Mouse (Mus musculus): ENCODE data around the gene Trak1.

Gene Trak1

DNA sequence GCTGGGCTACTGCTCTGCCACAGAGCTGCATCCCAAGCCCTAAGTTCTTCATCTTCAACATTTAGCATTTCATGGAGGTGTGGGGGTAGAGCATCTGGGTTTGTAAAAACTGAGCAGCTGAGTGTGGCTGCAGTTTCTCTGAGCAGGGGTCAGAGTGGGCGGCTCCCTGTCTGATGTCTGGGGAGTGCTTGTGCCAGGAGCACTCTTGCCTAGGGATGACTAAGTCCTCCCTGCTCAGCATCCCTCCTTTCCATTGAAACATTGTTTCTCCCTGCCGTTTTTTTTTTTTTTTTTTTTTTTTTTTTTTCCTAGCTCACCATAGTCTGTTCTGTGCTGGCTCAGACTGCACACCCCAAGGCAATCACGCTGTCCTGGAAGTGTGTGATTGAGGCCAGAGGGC is 53.3 kb downstream of the Trak1 start:
- DNase-seq, result no peak

GRCm38 (mm10) chr9:121351388-121352078 is 54.2 kb downstream of the Trak1 start:
- no peak for DNase-seq

DNA sequence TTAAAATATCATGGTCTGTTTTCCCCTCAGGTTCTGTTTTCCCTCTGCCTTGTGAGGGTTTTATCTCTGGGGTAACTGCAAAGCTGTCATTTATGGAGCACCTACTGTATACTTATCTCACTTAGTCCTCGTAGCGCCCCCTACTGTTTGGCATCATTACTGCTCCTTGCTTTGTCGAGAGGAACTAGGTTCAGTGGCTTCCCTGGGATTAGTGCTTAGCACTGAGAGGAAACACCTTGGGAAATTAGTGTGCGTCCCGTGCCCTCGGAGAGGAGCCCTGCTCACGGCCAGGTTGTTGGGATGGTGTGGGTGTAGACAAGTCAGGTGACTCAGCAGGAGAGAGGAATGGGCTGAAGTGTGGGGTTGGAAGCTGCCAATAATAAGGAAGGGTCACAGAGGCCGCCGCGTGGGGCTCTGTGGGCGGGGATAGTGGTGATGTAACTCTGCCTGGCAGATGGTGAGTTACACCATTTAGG is 54.9 kb downstream of the Trak1 start:
- no peak for DNase-seq

DNA sequence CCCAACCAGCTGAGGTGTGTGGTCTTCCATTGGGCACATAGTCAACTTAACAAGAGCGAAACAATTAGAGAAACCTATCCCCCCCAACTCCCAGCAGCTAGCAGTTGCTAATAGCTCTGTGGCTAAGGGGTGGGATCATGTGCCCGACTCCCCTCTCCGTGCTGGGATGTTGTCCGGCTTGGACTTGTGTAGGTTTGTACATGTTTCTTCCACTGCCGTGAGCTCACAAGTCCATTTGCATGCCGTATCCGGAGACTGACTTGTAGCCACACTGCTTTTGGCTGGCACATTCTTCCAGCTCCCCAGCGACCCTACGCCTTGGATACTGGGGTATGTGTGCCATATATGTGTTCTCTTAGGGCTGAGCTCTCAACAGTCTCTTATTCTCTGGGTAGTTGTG is 55.4 kb downstream of the Trak1 start:
- DNase-seq, result no peak

DNA sequence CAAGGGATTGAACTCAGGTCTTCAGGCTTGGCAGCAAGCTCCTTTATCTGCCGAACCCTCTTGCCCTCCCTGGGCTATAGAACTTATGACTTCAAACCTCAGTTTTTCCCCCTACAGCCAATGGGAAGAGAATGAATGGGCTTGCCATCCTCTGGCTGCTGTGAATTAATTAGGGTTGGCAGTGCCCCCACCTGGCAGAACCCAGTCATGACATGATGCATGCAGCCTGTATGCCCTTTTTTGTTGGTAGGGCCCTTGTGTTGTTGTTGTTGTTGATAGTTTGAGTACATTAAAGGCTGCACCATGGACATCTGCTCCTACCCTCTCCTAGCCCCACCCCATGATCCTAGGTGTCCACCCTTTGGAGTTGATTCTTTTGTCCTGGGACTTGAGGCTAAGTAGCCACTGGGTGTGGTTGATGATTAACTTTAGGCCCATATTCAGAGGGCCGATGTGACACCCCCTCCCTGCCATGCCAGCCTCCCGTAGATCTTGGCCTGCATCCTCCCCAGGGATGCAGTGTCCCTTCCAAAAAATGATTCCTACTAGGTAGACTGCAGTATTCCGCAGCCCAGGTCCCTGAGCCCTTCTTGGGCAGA is 57.6 kb downstream of the Trak1 start:
- no peak for DNase-seq

DNA sequence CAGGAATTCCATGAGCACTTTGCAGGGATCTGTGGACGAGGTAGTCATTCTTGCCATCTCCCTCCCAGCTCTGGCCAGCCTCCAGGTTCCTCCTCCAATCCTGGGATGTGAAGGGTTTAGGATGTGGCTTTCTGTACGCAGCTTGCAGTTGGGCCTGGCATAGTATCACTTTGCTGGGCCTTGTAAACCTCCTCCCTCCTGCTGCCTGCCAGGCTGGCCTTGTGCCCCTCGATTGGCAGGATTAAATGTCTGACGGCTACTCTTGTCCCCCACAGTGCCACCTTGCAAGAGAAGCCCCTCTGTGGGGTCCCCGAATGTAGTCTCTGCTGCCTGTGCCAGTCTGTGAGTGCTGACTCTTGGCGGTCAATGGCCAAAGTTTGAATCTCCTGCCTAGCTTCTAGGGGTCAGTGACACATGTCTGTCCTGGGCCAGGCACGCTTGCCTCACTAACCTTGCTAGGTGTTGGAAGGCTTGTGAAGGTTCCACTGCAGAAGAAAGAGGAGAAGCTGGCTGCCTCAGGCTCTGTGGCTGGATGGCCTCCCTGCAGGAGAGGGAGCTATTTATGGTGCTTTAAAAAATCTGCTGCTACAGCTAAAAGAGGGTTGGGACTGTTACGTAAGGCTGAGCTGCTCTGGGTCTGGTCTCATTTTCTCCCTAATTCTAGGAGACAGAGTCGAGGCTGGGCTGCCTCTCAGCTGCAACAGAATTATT is 58.3 kb downstream of the Trak1 start:
- peak; percentile 88 for DNase-seq

DNA sequence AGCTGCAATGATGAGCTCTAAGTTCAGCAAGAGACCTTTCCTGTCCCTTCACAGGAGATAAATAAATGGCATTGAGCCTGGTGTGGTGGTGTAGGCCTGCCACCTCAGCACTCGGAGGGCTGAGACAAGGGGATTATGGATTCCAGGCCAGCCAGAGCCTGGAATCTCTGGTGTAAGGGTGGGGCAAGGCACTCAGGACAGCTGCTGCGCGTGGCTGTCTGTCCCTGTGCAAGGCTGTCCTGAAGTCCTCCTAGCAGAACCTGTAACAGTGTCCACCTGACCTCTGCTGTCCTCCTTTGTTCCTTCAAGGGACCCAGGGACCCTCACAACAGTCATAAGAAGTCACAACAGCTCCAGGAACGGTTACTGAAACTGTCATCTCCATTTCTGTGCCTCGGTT is 59.8 kb downstream of the Trak1 start:
- DNase-seq, result no peak

DNA sequence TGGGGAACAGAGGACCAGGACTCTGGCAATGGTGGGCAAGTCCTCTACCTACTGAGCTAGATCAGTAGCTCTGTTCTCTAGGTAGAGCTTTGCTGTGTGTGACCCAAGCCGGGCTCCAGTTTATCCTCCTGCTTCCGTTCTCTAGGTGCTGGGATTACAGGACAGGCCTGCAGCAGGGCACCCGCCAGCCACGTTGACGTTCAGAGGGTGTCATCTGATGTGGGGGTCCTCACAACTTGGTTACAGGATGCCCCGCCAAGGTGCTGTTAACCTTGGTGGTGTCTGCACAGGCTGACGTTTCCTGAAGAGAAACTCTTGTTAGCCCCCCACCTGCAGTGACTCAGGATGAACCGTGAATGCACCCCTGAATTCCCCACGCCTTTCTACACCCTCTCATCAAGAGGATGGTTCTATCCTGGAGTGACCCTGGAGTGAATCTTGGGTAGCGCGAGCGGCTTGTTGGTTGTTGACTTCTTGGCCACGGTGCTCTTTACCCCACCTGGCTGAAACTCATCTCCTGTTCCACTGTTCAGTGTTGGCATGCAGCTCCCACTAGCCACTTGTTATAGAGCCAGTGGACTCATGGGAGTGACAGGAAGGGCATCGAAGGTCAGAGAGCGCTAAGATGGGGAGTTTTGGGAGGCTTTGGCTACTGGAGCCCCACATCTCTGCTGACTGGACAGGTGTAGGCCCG is 60.4 kb downstream of the Trak1 start:
- DNase-seq, result no peak

GRCm38 (mm10) chr9:121358418-121358817 is 61.1 kb downstream of the Trak1 start:
- DNase-seq, result no peak

GRCm38 (mm10) chr9:121359266-121359972 is 62.1 kb downstream of the Trak1 start:
- DNase-seq, result no peak

GRCm38 (mm10) chr9:121360327-121360954 is 63.1 kb downstream of the Trak1 start:
- DNase-seq, result peak; percentile 81

DNA sequence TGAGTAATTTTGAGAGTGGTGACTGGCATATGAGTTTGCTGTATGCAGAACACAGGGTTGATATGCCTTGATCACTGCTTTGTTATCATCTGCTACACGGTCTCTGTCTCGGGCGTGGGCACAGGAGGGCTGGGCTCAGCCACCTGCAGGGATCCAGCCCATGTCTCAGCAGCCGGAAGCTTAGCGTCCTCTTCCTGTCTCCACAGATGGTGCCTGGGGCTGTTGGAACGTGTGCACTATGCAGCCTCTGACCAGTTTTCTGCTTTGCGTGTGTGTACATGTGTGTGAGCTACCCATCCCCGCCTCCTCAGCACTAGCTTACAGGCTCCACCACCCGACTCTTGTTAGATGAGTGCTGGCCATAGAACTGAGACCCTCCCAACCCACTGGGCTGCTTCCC is 63.7 kb downstream of the Trak1 start:
- no peak for DNase-seq

GRCm38 (mm10) chr9:121363932-121364331 is 66.6 kb downstream of the Trak1 start:
- no peak for DNase-seq

GRCm38 (mm10) chr9:121366135-121366863 is 69.0 kb downstream of the Trak1 start:
- peak; percentile 81 for DNase-seq

- DNase-seq, result no peak
Measured at GRCm38 (mm10) chr9:121366864-121367245, 69.6 kb downstream of the Trak1 start.

GRCm38 (mm10) chr9:121369573-121369972 is 72.3 kb downstream of the Trak1 start:
- DNase-seq, result no peak

DNA sequence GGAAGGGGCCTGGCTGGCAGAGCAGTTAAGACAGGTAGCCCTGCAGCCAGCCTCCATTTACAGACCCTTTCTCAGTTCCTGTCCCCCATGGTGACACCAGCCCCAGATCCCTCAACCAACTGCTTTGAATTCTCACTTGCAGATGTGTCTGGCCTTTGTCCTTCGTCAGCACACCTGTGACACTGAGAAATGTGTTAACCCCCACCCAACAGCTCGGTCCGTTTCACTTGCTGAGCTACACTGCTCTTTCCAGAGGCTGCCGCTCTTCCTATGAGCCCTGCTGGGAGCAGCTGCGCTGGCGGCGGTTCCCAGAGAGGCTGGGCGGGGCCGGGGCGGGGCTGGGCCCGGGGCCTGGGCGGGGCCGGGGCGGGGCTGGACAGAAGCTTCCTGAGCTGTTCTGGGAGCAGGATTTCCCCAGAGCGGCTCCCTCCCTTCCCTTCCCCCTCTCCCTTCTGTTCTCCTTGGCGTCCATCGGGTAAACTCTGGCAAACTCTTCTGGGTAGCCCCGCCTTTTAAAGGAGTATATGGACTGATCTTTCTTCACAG is 74.1 kb downstream of the Trak1 start:
- peak; percentile 80 for DNase-seq

DNA sequence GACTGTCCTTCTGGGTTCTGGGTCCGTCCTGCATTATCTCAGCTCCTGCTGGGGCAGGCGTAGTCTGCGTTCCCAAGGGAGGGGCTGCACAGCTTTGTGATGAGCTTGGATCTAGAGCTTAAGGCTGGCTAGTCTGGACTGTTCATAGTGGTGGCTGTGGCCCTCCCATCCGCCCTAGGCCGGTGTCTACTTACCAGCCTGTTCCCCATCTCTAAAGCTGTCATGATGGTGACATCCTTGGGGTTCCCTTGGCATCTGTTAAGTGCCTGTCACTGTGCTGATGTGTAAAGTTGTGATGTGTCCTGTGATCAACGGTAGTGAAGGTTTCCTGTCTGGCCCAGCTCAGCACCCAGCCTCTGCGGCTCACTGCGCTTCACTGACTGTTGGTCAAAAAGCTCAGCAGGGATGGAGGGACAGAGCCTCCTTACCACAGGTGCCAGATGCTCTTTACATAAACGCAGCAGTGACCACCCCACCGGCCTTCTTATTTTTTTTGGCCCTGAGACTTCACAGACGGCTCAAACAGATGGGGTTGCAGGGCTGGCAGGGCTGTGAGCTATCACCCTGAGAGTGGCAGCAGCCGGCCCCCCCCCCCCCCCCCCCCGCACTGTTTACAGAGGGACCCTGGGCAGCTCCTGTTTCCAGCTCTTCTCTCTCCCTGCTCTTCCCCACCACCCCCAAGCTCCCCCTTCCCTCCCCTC is 74.8 kb downstream of the Trak1 start:
- DNase-seq, result no peak

DNA sequence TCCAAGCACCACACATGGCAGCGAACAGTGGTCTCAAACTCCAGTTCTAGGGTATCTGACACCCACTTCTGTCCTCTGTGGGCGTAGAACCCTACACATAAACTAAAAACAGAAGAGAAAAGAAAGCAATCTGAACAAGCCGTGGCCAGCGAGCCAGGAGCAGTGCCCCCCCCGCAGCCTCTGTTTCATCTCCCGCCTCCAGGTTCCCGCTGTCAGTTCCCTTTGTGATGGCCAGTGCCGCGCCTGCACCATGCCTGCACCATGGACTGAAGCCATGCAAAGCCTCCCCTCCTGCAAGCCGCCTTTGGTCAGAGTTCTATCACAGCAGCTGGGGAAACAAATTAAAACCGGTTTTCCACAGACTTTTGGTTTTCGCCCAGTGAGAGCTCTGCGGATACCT is 75.8 kb downstream of the Trak1 start:
- DNase-seq, result no peak

GRCm38 (mm10) chr9:121373512-121373911 is 76.2 kb downstream of the Trak1 start:
- no peak for DNase-seq

Data from layer of hippocampus, adult 9-11 months (tissue).